In the genomic region with DNA sequence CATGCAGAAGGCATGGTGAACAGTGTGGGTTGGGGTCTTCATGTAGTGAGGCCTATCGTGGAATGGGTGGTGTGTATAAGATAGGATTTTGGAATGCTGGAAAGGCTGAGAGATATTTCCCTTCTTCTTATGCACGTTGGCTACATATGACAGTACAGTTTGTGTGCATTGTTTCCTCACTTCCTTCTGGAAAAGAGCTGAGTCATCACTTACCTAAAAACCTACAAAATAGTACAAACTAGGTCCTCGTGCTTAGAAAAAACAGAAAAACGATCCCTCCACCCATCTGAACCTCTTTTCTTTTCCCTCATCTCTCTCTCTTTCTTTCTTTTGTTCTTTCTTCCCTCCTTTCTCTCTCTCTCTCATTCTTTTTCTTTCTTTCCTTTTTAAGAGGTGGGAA, we compare ENCODE assay signal across 13 mouse cellular contexts.
"Had no signal": no experiment of that assay in that cellular context is flagged by ENCODE, and none has a peak within 500 bp of the region (broad histone marks: within the 10 kb centered on the region; RNA-seq: fewer than 3 reads in every experiment).

No protein-coding gene starts in this region.

- DNase-seq: lung, adult 18-20 months; lung, embryonic 14.5 days; lung, postnatal 4 days; right cerebral cortex, postnatal 14 days; thymus, adult 2 months; thymus, postnatal 25 days; thymus, postnatal 4 days had no signal

- H3K36me3 ChIP-seq: midbrain, embryonic 13.5 days; midbrain, embryonic 15.5 days; neural tube, embryonic 12.5 days; stomach, embryonic 15.5 days had no signal

- H3K27ac ChIP-seq: midbrain, embryonic 13.5 days; midbrain, embryonic 15.5 days; neural tube, embryonic 12.5 days; stomach, embryonic 15.5 days; stomach, postnatal 0 days had no signal

- H3K4me3 ChIP-seq: megakaryocyte, embryonic 14.5 days; midbrain, embryonic 13.5 days; midbrain, embryonic 15.5 days; neural tube, embryonic 12.5 days; stomach, embryonic 15.5 days had no signal

- H3K9me3 ChIP-seq: midbrain, embryonic 13.5 days; midbrain, embryonic 15.5 days; neural tube, embryonic 12.5 days; stomach, embryonic 15.5 days had no signal

- ATAC-seq: midbrain, embryonic 13.5 days; midbrain, embryonic 15.5 days had no signal

- H3K4me1 ChIP-seq: midbrain, embryonic 13.5 days; midbrain, embryonic 15.5 days; neural tube, embryonic 12.5 days; stomach, embryonic 15.5 days had no signal

- H3K9ac ChIP-seq: lung, embryonic 14.5 days; midbrain, embryonic 13.5 days; midbrain, embryonic 15.5 days; neural tube, embryonic 12.5 days; stomach, embryonic 15.5 days had no signal
